Mouse (Mus musculus): ENCODE data around the gene Sgcb.

Gene Sgcb

DNA sequence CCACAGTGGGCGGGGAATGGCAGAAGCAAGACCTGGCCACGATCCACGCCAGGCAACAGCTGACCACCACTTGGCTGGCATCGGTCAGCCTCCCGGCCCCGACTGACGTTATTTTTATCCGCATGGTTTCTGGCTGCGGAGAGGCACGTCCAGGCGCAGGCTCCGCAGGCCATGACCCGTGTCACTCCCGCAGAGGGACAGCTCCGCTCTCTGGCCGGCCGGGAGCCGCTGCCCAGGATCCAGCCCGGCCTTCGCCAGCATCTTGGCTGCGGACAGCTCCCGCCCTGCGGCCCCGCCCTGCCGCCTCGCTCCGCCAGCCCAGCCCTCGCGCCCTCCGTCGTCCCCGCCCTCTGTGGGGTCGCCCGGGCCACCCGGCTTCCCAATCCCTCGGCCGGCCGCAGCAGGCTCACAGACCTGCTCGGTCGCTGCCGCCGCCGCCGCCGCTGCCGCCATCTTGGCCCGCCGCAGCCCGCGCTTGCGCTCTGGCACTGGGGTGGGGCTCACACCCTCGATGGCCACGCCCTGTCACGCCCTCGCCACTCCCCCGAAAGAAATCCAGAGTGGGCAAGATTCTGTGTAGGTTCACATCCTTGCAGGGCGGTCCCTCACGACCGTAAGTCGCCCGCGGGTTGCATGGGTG lies at the start of gene Sgcb:
Gene Sgcb (minus strand): TSS at position 530 of the 640 bp plus-strand sequence.
- peak; percentile 85 for DNase-seq

GRCm38 (mm10) chr5:73694254-73695015 lies 46.8 kb upstream of the Sgcb start:
- DNase-seq = no peak

DNA sequence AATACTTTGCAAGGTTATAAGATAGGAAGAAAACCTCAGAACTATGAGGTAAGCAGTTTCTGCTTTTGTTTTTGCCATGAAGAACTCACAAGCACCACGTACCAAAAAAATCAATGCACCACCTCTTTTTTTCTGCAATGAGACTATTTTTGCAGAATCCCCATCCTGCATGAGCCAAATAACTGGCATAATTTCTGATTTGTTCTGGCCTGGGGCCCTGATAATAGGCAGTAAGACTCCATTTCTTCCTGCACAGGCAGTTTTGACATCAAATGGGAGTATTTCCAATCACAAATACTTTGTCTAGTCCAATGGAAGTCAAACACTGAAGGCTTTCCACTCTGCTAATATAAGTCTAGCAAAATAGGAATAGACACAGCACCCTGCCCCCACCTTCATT lies 46.2 kb upstream of the Sgcb start:
- no peak for DNase-seq

GRCm38 (mm10) chr5:73691723-73692520 lies 44.3 kb upstream of the Sgcb start:
- no peak for DNase-seq

- DNase-seq = no peak
Measured at GRCm38 (mm10) chr5:73690146-73690545, 42.6 kb upstream of the Sgcb start.

- DNase-seq = no peak
Measured at GRCm38 (mm10) chr5:73688576-73688975, 41.0 kb upstream of the Sgcb start.

- DNase-seq = no peak
Measured at GRCm38 (mm10) chr5:73686149-73686548, 38.6 kb upstream of the Sgcb start.

GRCm38 (mm10) chr5:73683706-73684409 lies 36.3 kb upstream of the Sgcb start:
- no peak for DNase-seq

- no peak for DNase-seq
Measured at GRCm38 (mm10) chr5:73683221-73683620, 35.6 kb upstream of the Sgcb start.

- peak; percentile 44 for DNase-seq
Measured at GRCm38 (mm10) chr5:73676626-73677025, 29.0 kb upstream of the Sgcb start.

- no peak for DNase-seq
Measured at GRCm38 (mm10) chr5:73675604-73676003, 28.0 kb upstream of the Sgcb start.

DNA sequence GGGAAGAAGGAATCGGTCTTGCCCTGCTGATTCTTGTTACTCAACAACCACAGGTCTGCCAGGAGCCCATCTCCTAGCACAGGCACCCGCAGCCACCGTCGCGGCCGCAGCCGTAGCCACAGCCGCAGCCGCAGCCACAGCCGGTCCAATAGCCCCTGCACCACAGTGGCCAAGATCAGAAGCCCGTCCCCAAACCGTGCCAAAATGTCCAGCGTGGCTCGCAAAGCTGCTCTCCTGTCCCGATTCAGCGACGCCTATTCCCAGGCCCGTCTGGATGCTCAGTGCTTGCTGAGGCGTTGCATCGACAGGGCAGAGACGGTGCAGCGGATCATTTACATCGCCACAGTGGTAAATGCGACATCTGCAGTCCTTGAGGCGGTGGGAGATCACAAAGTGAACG lies 21.8 kb upstream of the Sgcb start:
- DNase-seq = no peak

- no peak for DNase-seq
Measured at GRCm38 (mm10) chr5:73667877-73668276, 20.3 kb upstream of the Sgcb start.

- DNase-seq = no peak
Measured at GRCm38 (mm10) chr5:73666695-73667094, 19.1 kb upstream of the Sgcb start.

GRCm38 (mm10) chr5:73651855-73652201 lies 4.2 kb upstream of the Sgcb start:
- DNase-seq = no peak

GRCm38 (mm10) chr5:73651061-73651854 lies 3.7 kb upstream of the Sgcb start, which contains the start of gene Spata18:
TSS of gene Spata18 (plus strand) at chr5:73651379.
- no peak for DNase-seq

- no peak for DNase-seq
Measured at GRCm38 (mm10) chr5:73650365-73650964, 2.9 kb upstream of the Sgcb start.

GRCm38 (mm10) chr5:73642091-73642490 lies 5.5 kb downstream of the Sgcb start:
- no peak for DNase-seq

GRCm38 (mm10) chr5:73641058-73641457 lies 6.5 kb downstream of the Sgcb start:
- no peak for DNase-seq

- DNase-seq = no peak
Measured at GRCm38 (mm10) chr5:73637337-73638107, 10.1 kb downstream of the Sgcb start.

GRCm38 (mm10) chr5:73633141-73633540 lies 14.4 kb downstream of the Sgcb start:
- DNase-seq = peak; percentile 65
